Comparison of ENCODE assay signal across 8 mouse cellular contexts in genomic region chrX:138913366-138913765, GRCm38 (mm10). TPM values are rescaled to one million over a fixed set of nuclear protein-coding genes. Genes with fewer than 3 reads are reported as not detected.
DNase-seq lines count a peak whose midpoint lies in the region; ATAC-seq and TF ChIP-seq lines count a peak whose summit lies in the region.

No protein-coding gene starts in this region.

- H3K9ac ChIP-seq in heart, embryonic 13.5 days, result peak overlapping the region; percentile 76
- no peak overlapping the region for H3K9ac ChIP-seq in intestine, embryonic 15.5 days

- DNase-seq in heart, postnatal 36 days, result no peak
- DNase-seq in cerebellum, adult 2 months, result no peak
- no peak for DNase-seq in urinary bladder, postnatal 36 days (ENCODE audit: low spot score in 2 of 2)
- DNase-seq in cerebellum, postnatal 14 days, result no peak

- no peak for ATAC-seq in heart, embryonic 13.5 days (ENCODE audit: extremely low read depth, insufficient number of reproducible peaks, low FRiP score, low TSS enrichment)
- ATAC-seq in intestine, embryonic 15.5 days, result peak; percentile 18; the same call in 1 of the 2 replicates

- H3K27ac ChIP-seq in heart, embryonic 13.5 days (replicated peaks), result peak overlapping the region; percentile 48
- no peak overlapping the region for H3K27ac ChIP-seq in embryonic fibroblast, embryonic 13.5 days (ENCODE audit: insufficient read depth, low read length)
- no peak overlapping the region for H3K27ac ChIP-seq in intestine, embryonic 15.5 days
- no peak overlapping the region for H3K27ac ChIP-seq in cerebellum, adult 2 months (ENCODE audit: insufficient read depth, low read length)

- no peaks in the 10 kb centered on the region for H3K9me3 ChIP-seq in heart, embryonic 13.5 days
- no peaks in the 10 kb centered on the region for H3K9me3 ChIP-seq in intestine, embryonic 15.5 days

- peak overlapping the region; percentile 76 for H3K4me2 ChIP-seq in heart, embryonic 13.5 days
- peak overlapping the region; percentile 72 for H3K4me2 ChIP-seq in intestine, embryonic 15.5 days (replicated peaks)
- peak overlapping the region; percentile 38 for H3K4me2 ChIP-seq in myocyte (ENCODE audit: low read depth)

- H3K27me3 ChIP-seq in heart, embryonic 13.5 days (replicated peaks), result no peaks in the 10 kb centered on the region
- H3K27me3 ChIP-seq in intestine, embryonic 15.5 days (replicated peaks), result no peaks in the 10 kb centered on the region
- H3K27me3 ChIP-seq in myocyte (ENCODE audit: control insufficient read depth, insufficient read depth, insufficient read length), result no peaks in the 10 kb centered on the region
- no peaks in the 10 kb centered on the region; the same call in 1 of the 2 replicates for H3K27me3 ChIP-seq in cerebellum, adult 2 months (ENCODE audit: control insufficient read depth, insufficient read depth, low read length)

- no peaks in the 10 kb centered on the region for H3K36me3 ChIP-seq in heart, embryonic 13.5 days
- no peaks in the 10 kb centered on the region for H3K36me3 ChIP-seq in intestine, embryonic 15.5 days
- H3K36me3 ChIP-seq in myocyte (ENCODE audit: control insufficient read depth, insufficient read depth), result no peaks in the 10 kb centered on the region

- H3K4me3 ChIP-seq in heart, embryonic 13.5 days, result peak overlapping the region; percentile 58
- peak overlapping the region; percentile 60 for H3K4me3 ChIP-seq in embryonic fibroblast, embryonic 13.5 days (ENCODE audit: insufficient read depth, low read length)
- H3K4me3 ChIP-seq in intestine, embryonic 15.5 days (replicated peaks), result peak overlapping the region; percentile 45
- no peak overlapping the region for H3K4me3 ChIP-seq in myocyte
- H3K4me3 ChIP-seq in cerebellum, adult 2 months (replicated peaks; ENCODE audit: insufficient read depth, low read depth, low read length), result no peak overlapping the region

- intact Hi-C loops in heart, postnatal 36 days (cut with DNase I), result no loop called here

- no peaks in the 10 kb centered on the region for H3K4me1 ChIP-seq in heart, embryonic 13.5 days
- no peaks in the 10 kb centered on the region for H3K4me1 ChIP-seq in embryonic fibroblast, embryonic 13.5 days (ENCODE audit: control insufficient read depth, insufficient read depth, low read length)
- no peaks in the 10 kb centered on the region for H3K4me1 ChIP-seq in intestine, embryonic 15.5 days (replicated peaks)
- no peaks in the 10 kb centered on the region for H3K4me1 ChIP-seq in cerebellum, adult 2 months (ENCODE audit: control insufficient read depth, insufficient read depth, low read length)

- no peaks in the 10 kb centered on the region for H3K79me2 ChIP-seq in myocyte (ENCODE audit: control insufficient read depth, insufficient read depth)

- TF ChIP-seq POLR2A in embryonic fibroblast, embryonic 13.5 days (IDR thresholded peaks at IDR 0.05; ENCODE audit: low read depth, low read length), result no peak
- no peak for TF ChIP-seq POLR2A in myocyte (IDR thresholded peaks at IDR 0.05; ENCODE audit: insufficient read length, low read depth)
- TF ChIP-seq POLR2A in cerebellum, adult 2 months (IDR thresholded peaks at IDR 0.05; ENCODE audit: borderline replicate concordance, insufficient read depth, low read length), result no peak

- WGBS in heart, embryonic 13.5 days, result 18% methylated on average over 8 of the region's 8 CpGs
- WGBS in intestine, embryonic 15.5 days, result 25% methylated on average over 8 of the region's 8 CpGs
- WGBS in cerebellum, adult 2 months, result 8% methylated on average over 8 of the region's 8 CpGs

- H3ac ChIP-seq in myocyte (ENCODE audit: control insufficient read depth, insufficient read length), result no peak overlapping the region

- no peak for TF ChIP-seq CTCF in embryonic fibroblast, embryonic 13.5 days (IDR thresholded peaks at IDR 0.05; ENCODE audit: borderline replicate concordance, insufficient read depth, low read length)
- no peak for TF ChIP-seq CTCF in cerebellum, adult 2 months (IDR thresholded peaks at IDR 0.05; ENCODE audit: borderline replicate concordance, insufficient read depth, low read depth, low read length)

TF ChIP-seq in myocyte, 11 proteins besides CTCF, POLR2A, EP300 and RAD21:
- no peak for TF ChIP-seq MYOG (IDR thresholded peaks at IDR 0.05; ENCODE audit: control insufficient read depth in 1 of 3, insufficient read depth in 1 of 3, insufficient read length in 2 of 3, low read depth in 2 of 3)
- TF ChIP-seq CEBPB (IDR thresholded peaks at IDR 0.05; ENCODE audit: insufficient read depth, poor library complexity, severe bottlenecking), result no peak
- no peak for TF ChIP-seq TCF3 (IDR thresholded peaks at IDR 0.05; ENCODE audit: insufficient read length, low read depth)
- no peak for TF ChIP-seq POLR2AphosphoS2 (IDR thresholded peaks at IDR 0.05; ENCODE audit: insufficient read length, low read depth)
- TF ChIP-seq MYOD1 (IDR thresholded peaks at IDR 0.05; ENCODE audit: control insufficient read depth in 1 of 3, insufficient read length in 2 of 3, low read depth in 2 of 3), result no peak
- TF ChIP-seq REST (IDR thresholded peaks at IDR 0.05; ENCODE audit: insufficient read depth, insufficient read length), result no peak
- TF ChIP-seq USF1 (IDR thresholded peaks at IDR 0.05; ENCODE audit: low read depth), result no peak
- TF ChIP-seq E2F4 (IDR thresholded peaks at IDR 0.05; ENCODE audit: insufficient read depth), result no peak
- no peak for TF ChIP-seq TCF12 (IDR thresholded peaks at IDR 0.05; ENCODE audit: insufficient read depth, poor library complexity, severe bottlenecking)
- TF ChIP-seq MAX (IDR thresholded peaks at IDR 0.05; ENCODE audit: low read depth), result no peak
- TF ChIP-seq SRF (IDR thresholded peaks at IDR 0.05; ENCODE audit: control insufficient read depth, insufficient read length, low read depth), result no peak

RNA-seq across cellular contexts. Expression of gene Nrk, which starts 0.9 kb away (rescaled TPM):
- polyA plus RNA-seq in heart, embryonic 13.5 days (2015; fragmentation: Nextera tagmentation; extraction: Ambion mirVana), result 30.9 and 32.7 TPM in 2 replicates
- 1 to 10 TPM in 1 of 2 experiments, under 1 TPM in 1; 0.89 to 1.4 TPM for total RNA-seq in heart, postnatal 36 days (2021)
- 9.3 and 25.0 TPM in 2 replicates for polyA plus RNA-seq in embryonic fibroblast, embryonic 13.5 days (2011; ENCODE audit: insufficient read length, low read depth, missing spikeins)
- polyA plus RNA-seq in intestine, embryonic 15.5 days (2015; fragmentation: Nextera tagmentation; extraction: Ambion mirVana), result 14.1 and 15.0 TPM in 2 replicates
- 0.07 TPM for polyA plus RNA-seq in myocyte (2012; fragmentation: generic; extraction: Trizol)
- polyA plus RNA-seq in cerebellum, adult 2 months (2012; rRNA removed), result 7.9 and 8.0 TPM in 2 replicates

Comparison
In these comparisons a context has a peak if more than half of its experiments do, and no peak if none do; other contexts are left out.
1. H3K4me3 ChIP-seq: peak in heart, embryonic 13.5 days (single experiment), embryonic fibroblast, embryonic 13.5 days (single experiment) and intestine, embryonic 15.5 days (single experiment); none in myocyte (single experiment) and cerebellum, adult 2 months (single experiment).
2. Peak in every context shown above with its lines, with median percentiles within 50 percentile points of each other: H3K4me2 ChIP-seq.